Mouse (Mus musculus): ENCODE data around the gene Gabrg3. TPM values are rescaled to one million over a fixed set of nuclear protein-coding genes. Genes with fewer than 3 reads are reported as not detected.

Gabrg3 gene
- polyA plus RNA-seq (2015; fragmentation: Nextera tagmentation; extraction: Ambion mirVana) = 0.66 and 1.3 TPM in 2 replicates

- Histone ChIP-seq H3K4me1 (peaks cover 11% of the 10 kb centered on the region), H3K27ac (no peak within 1 kb of the TSS), H3K4me2 (peak within 1 kb of the TSS; percentile 91), H3K36me3 (no peaks in the 10 kb centered on the region), H3K4me3 (peak within 1 kb of the TSS; percentile 51), H3K9me3 (no peaks in the 10 kb centered on the region), H3K9ac (peak within 1 kb of the TSS; percentile 28; the same call in 1 of the 2 replicates), H3K27me3 (peaks cover 29% of the 10 kb centered on the region)
- under 1% methylated on average over 68 of the region's 71 CpGs for WGBS
- no peak for ATAC-seq (ENCODE audit: insufficient number of reproducible peaks, low FRiP score, low TSS enrichment, low read depth)
Measured at GRCm38 (mm10) chr7:57386517-57387340, at the start of gene Gabrg3. Gene Gabrg3 (minus strand): TSS chr7:57387188.

DNA sequence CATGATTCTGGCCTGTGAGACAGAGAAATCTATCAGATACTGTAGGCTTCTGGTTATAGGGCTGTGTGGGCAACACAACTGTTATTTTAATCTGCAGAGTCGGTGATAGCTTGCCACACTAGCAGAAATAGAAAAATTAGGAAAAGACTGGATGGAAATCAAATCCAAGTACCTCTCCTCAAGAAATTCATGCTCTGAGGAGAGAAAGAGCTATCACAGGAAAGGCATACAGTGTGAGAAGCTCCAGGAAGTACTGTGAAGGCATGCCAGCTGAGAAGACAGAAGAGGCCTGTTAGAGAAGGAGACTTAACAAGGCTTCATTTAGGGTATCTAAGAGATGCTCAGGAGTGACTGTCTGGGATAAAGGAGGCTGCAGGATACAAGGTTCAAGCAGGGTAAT, 35.7 kb upstream of the Gabrg3 start:
- H3K4me2 ChIP-seq = no peak overlapping the region
- H3K27me3 ChIP-seq = no peaks in the 10 kb centered on the region
- H3K36me3 ChIP-seq = no peaks in the 10 kb centered on the region
- 76% methylated on average over 1 of the region's 1 CpGs for WGBS
- no peak overlapping the region for H3K4me3 ChIP-seq
- no peak overlapping the region for H3K27ac ChIP-seq
- no peaks in the 10 kb centered on the region for H3K9me3 ChIP-seq
- H3K9ac ChIP-seq = no peak overlapping the region
- H3K4me1 ChIP-seq = no peaks in the 10 kb centered on the region
- no peak for ATAC-seq (ENCODE audit: insufficient number of reproducible peaks, low FRiP score, low TSS enrichment, low read depth)

DNA sequence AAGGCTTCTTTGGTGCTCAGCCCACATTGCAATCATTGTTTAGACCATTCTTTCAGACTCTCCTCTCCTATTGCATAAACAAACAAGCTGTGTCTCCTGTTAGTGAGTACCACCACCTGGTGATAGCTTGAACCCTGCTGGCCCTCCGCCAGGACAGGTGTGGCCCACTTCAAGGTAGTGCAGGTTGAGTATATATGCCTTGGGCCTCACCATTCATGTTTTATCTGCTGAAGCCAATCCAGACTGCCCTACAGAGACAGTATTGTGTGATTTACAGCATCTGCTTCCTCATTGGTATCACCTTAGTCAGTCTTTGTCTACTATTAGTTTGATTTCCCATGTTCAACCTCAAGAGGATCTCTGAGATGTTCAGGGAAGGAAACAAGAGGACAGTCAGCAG, 34.1 kb upstream of the Gabrg3 start:
- no peaks in the 10 kb centered on the region for H3K27me3 ChIP-seq
- no peak overlapping the region for H3K4me2 ChIP-seq
- H3K27ac ChIP-seq = no peak overlapping the region
- no peaks in the 10 kb centered on the region for H3K9me3 ChIP-seq
- H3K4me3 ChIP-seq = no peak overlapping the region
- no peak for ATAC-seq (ENCODE audit: insufficient number of reproducible peaks, low FRiP score, low TSS enrichment, low read depth)
- no peaks in the 10 kb centered on the region for H3K4me1 ChIP-seq
- no peak overlapping the region for H3K9ac ChIP-seq
- 63% methylated on average over 1 of the region's 1 CpGs for WGBS
- no peaks in the 10 kb centered on the region for H3K36me3 ChIP-seq

DNA sequence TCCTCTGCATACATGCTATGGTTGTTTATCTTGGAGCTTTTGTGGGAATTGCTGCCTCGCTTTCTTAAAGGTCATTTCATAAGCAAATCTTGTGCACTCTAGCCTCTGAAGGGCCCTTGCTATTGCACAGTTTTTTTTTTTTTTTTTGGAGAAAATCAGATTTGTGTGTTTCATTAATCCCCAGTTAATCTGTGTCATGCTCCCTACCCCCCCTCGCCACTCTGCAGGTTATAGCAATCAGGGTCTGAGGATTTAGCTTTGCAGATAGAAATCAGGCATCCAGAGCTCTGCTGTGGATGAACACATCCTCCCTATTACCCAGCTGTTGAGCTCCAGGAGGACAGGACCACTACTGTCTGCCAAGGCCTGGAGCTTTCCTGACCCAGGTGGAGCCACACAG, 32.4 kb upstream of the Gabrg3 start, which contains the start of gene Gabrb3:
Gene Gabrb3 (plus strand): TSS at position 301 of the 400 bp plus-strand sequence.
- no peak within 1 kb of the TSS for H3K27ac ChIP-seq
- whole genome bisulfite sequencing = 88% methylated on average over 2 of the region's 2 CpGs
- H3K4me2 ChIP-seq = no peak within 1 kb of the TSS
- H3K4me1 ChIP-seq = no peaks in the 10 kb centered on the region
- no peak for ATAC-seq (ENCODE audit: insufficient number of reproducible peaks, low FRiP score, low TSS enrichment, low read depth)
- no peaks in the 10 kb centered on the region for H3K36me3 ChIP-seq
- no peaks in the 10 kb centered on the region for H3K27me3 ChIP-seq
- no peaks in the 10 kb centered on the region for H3K9me3 ChIP-seq
- H3K4me3 ChIP-seq = no peak within 1 kb of the TSS
- H3K9ac ChIP-seq = no peak within 1 kb of the TSS

- H3K27ac ChIP-seq = no peak overlapping the region
- no peak overlapping the region for H3K4me3 ChIP-seq
- no peaks in the 10 kb centered on the region for H3K4me1 ChIP-seq
- 47% methylated on average over 1 of the region's 1 CpGs for WGBS
- no peak overlapping the region for H3K9ac ChIP-seq
- ATAC-seq (ENCODE audit: insufficient number of reproducible peaks, low FRiP score, low TSS enrichment, low read depth) = no peak
- no peaks in the 10 kb centered on the region for H3K27me3 ChIP-seq
- no peak overlapping the region for H3K4me2 ChIP-seq
- no peaks in the 10 kb centered on the region for H3K36me3 ChIP-seq
- H3K9me3 ChIP-seq = no peaks in the 10 kb centered on the region
Measured at GRCm38 (mm10) chr7:57412896-57413295, 25.9 kb upstream of the Gabrg3 start.

- Histone ChIP-seq H3K27ac (no peak overlapping the region), H3K27me3 (no peaks in the 10 kb centered on the region), H3K4me1 (no peaks in the 10 kb centered on the region), H3K9me3 (no peaks in the 10 kb centered on the region), H3K9ac (no peak overlapping the region), H3K4me2 (no peak overlapping the region), H3K36me3 (no peaks in the 10 kb centered on the region), H3K4me3 (no peak overlapping the region)
- WGBS = 82% methylated on average over 4 of the region's 4 CpGs
- no peak for ATAC-seq (ENCODE audit: insufficient number of reproducible peaks, low FRiP score, low TSS enrichment, low read depth)
Measured at GRCm38 (mm10) chr7:57411163-57411562, 24.2 kb upstream of the Gabrg3 start.

DNA sequence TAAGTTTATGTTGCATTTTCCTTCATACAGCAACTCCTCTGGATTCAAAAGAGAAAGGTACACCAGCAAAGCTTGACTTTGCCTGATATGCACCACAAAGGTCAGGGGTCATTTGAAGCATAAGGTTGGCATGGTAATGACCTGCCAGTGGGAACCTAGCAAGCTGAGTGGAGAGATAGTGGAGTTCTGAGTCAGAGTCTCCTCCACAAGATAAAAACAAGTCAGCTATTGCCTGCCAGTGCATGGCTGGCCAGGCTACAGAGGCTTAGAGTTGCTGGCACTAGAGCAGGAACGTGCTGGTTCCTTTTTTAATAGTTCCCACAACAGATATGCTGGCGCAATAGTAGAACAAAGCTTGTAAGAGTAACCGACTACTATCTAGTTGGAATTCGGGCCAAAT, 6.6 kb upstream of the Gabrg3 start:
- H3K4me2 ChIP-seq = no peak overlapping the region
- no peak for ATAC-seq (ENCODE audit: insufficient number of reproducible peaks, low FRiP score, low TSS enrichment, low read depth)
- no peaks in the 10 kb centered on the region for H3K4me1 ChIP-seq
- H3K4me3 ChIP-seq = no peak overlapping the region
- H3K9ac ChIP-seq = no peak overlapping the region
- H3K27ac ChIP-seq = no peak overlapping the region
- H3K36me3 ChIP-seq = no peaks in the 10 kb centered on the region
- H3K9me3 ChIP-seq = no peaks in the 10 kb centered on the region
- 80% methylated on average over 4 of the region's 4 CpGs for WGBS
- no peaks in the 10 kb centered on the region; the same call in 1 of the 2 replicates for H3K27me3 ChIP-seq

DNA sequence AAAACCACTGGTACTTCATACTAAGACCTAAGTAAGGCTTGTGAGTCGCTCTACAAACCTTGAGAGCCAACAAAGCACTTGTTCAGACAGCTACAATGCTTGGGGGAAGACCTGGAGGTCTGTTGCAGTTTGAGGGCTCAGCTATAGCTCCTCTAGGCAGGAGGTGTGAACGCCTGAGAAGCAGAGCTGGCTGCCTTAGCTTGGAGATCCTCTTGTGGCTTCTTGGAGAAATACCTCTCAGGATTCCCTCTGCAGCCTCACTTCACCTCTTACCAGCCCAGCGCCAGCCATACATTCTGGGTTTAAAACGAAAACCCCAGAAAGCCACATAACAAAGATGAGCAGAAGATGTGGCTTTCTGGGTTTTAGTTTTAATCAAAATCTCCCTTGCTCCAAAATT, 3.1 kb upstream of the Gabrg3 start:
- H3K27ac ChIP-seq = no peak overlapping the region
- peaks cover 11% of the 10 kb centered on the region for H3K4me1 ChIP-seq
- no peak overlapping the region for H3K4me3 ChIP-seq
- H3K4me2 ChIP-seq = no peak overlapping the region
- H3K36me3 ChIP-seq = no peaks in the 10 kb centered on the region
- no peak overlapping the region for H3K9ac ChIP-seq
- H3K27me3 ChIP-seq = peaks cover 23% of the 10 kb centered on the region
- H3K9me3 ChIP-seq = no peaks in the 10 kb centered on the region
- no peak for ATAC-seq (ENCODE audit: insufficient number of reproducible peaks, low FRiP score, low TSS enrichment, low read depth)
- 37% methylated on average over 4 of the region's 4 CpGs for WGBS

DNA sequence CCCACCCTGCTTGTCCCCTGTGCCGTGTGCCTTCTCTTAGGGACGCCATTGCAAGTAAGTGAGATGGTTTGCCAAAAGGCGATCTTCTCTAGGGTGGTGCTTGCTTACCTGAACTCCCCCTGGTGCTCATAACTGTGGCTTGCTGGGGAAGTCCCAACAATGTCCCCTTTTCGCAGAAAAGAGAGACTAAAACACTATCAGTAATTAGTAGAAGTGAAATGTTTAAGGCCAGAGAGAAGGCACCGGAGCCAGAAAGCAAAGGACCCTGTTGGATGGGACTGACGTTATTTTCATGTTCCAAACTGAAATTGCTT, 310 bp upstream of the Gabrg3 start:
- no peaks in the 10 kb centered on the region for H3K36me3 ChIP-seq
- peak overlapping the region; percentile 91 for H3K4me2 ChIP-seq
- no peaks in the 10 kb centered on the region for H3K9me3 ChIP-seq
- ATAC-seq (ENCODE audit: insufficient number of reproducible peaks, low FRiP score, low TSS enrichment, low read depth) = no peak
- H3K27ac ChIP-seq = no peak overlapping the region
- 17% methylated on average over 6 of the region's 6 CpGs for WGBS
- peaks cover 29% of the 10 kb centered on the region for H3K27me3 ChIP-seq
- peak overlapping the region; percentile 51 for H3K4me3 ChIP-seq
- H3K9ac ChIP-seq = 0 out of 2 replicates have a peak overlapping the region, but pooled peaks have one; percentile 28
- peaks cover 11% of the 10 kb centered on the region for H3K4me1 ChIP-seq

- no peak overlapping the region for H3K9ac ChIP-seq
- peaks cover 29% of the 10 kb centered on the region for H3K27me3 ChIP-seq
- H3K4me2 ChIP-seq = no peak overlapping the region
- H3K36me3 ChIP-seq = no peaks in the 10 kb centered on the region
- no peak overlapping the region for H3K4me3 ChIP-seq
- ATAC-seq (ENCODE audit: insufficient number of reproducible peaks, low FRiP score, low TSS enrichment, low read depth) = no peak
- 20% methylated on average over 4 of the region's 4 CpGs for WGBS
- no peak overlapping the region for H3K27ac ChIP-seq
- H3K4me1 ChIP-seq = peaks cover 11% of the 10 kb centered on the region
- H3K9me3 ChIP-seq = no peaks in the 10 kb centered on the region
Measured at GRCm38 (mm10) chr7:57384112-57384511, 2.9 kb downstream of the Gabrg3 start.

- Histone ChIP-seq H3K27me3 (no peaks in the 10 kb centered on the region), H3K4me2 (no peak overlapping the region), H3K9ac (no peak overlapping the region), H3K36me3 (no peaks in the 10 kb centered on the region), H3K9me3 (no peaks in the 10 kb centered on the region), H3K27ac (no peak overlapping the region), H3K4me1 (no peaks in the 10 kb centered on the region), H3K4me3 (no peak overlapping the region)
- no peak for ATAC-seq (ENCODE audit: insufficient number of reproducible peaks, low FRiP score, low TSS enrichment, low read depth)
- 83% methylated on average over 5 of the region's 5 CpGs for WGBS
Measured at GRCm38 (mm10) chr7:57366013-57366390, 21.0 kb downstream of the Gabrg3 start.

DNA sequence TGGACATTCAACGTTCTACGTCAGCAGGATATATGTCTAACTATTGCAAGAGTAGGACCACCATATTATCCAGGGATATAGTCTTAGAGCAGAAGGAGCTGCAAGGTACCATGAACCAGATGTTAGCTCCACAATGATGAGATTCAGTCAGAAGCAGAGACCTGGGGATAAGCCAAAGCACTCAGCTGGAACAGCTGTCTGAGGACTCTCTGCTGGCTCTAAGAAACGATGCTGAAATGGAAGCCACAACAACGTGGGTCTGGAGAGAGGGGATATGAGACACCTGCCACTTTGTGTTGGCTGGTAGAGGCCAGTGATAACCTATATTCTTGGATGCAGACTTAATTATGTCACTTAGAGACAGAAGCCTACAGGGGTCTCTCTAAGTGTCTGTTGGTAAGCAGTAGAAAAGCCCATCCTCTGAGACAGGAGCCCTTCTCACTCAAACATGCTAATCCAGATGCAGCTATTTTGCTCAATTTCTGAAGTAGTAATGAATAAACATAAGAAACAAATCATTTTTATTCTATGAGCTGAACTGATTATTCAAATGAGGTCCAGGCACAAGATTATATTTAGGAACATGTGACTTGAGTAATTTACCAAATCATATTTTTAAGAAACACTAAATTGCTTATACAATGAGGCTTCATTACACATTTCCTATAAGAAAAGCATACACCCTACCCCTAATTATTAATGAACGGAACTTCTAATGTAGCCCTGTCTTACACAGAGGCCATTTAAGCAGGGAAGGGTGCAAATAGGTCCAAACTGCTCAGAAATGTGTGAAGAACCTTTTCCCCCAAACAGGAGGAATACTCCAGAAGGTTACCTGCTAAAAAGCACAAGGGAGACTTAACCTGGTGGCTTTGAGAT, 21.6 kb downstream of the Gabrg3 start:
- H3K4me2 ChIP-seq = no peak overlapping the region
- H3K9ac ChIP-seq = no peak overlapping the region
- no peaks in the 10 kb centered on the region for H3K4me1 ChIP-seq
- H3K9me3 ChIP-seq = no peaks in the 10 kb centered on the region
- no peak overlapping the region for H3K4me3 ChIP-seq
- no peak overlapping the region for H3K27ac ChIP-seq
- ATAC-seq (ENCODE audit: insufficient number of reproducible peaks, low FRiP score, low TSS enrichment, low read depth) = no peak
- 76% methylated on average over 5 of the region's 5 CpGs for WGBS
- no peaks in the 10 kb centered on the region for H3K27me3 ChIP-seq
- no peaks in the 10 kb centered on the region for H3K36me3 ChIP-seq

Measured in limb, embryonic 15.5 days (tissue).